Mouse (Mus musculus): ENCODE data around the gene Lclat1. TPM values are rescaled to one million over a fixed set of nuclear protein-coding genes. Genes with fewer than 3 reads are reported as not detected.

Lclat1 gene
- polyA plus RNA-seq, 1 experiment from 2014 or later, result 11.3 TPM

DNA sequence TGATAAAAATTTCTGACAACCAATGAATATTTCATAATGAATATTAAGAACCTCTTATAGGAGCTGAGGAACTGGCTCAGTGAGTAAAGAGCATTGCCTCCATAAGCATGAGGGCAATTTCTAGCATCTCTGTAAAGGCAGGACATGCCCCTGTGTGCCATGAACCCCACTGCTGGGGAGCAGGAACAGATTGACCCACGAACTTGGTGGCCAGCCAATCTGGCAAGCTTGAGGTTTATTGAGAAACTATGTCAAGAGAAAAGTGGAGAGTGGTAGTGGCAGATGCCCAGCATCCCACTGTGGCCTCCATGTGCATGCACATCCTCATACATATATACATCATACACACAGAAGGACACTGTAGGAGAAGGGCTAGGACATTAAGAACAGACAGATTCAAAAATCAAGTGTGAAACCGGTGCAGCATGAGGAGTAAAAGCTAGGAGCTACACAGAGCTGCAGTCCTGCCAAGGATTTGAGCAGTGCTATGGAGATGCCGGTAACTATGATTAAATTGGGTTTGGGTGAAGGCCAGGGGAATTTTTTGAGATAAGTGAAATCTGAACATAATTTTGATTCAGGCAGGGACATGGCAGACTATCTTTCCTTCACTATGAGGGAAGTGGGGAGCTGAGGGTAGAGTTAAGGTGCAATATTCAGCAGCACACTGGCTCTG is 129.5 kb downstream of the Lclat1 start:
- H3K9me3 ChIP-seq, result no peaks in the 10 kb centered on the region
- H3K36me3 ChIP-seq, result no peaks in the 10 kb centered on the region; the same call in 1 of the 2 replicates
- H3K27me3 ChIP-seq (replicated peaks), result no peaks in the 10 kb centered on the region
- no peaks in the 10 kb centered on the region for H3K4me1 ChIP-seq
- 65% methylated on average over 3 of the region's 3 CpGs for WGBS
- H3K9ac ChIP-seq, result no peak overlapping the region
- H3K4me3 ChIP-seq (replicated peaks), result no peak overlapping the region
- H3K27ac ChIP-seq, result no peak overlapping the region
- no peak overlapping the region for H3K4me2 ChIP-seq
- ATAC-seq (ENCODE audit: insufficient read depth, low FRiP score, low read depth), result no peak

DNA sequence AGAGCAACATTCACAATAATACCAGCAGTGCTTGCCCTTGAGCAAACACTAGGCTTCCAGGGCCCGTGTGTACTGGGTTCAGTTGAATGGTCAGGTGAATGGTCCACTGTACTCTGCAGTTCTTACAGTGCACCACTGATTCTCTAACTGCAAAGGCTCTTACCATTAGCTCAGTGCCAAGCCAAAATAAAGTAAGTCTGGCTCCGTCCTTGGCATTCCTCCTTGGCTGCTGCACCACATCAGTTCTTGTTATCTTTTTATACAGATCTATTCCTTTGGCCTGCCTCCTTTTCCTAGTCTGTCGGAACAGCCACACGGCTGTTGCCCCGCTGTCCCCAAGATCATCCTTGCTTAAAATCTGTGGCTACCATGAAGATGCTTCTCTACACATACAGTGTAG is 130.7 kb downstream of the Lclat1 start:
- H3K4me3 ChIP-seq (replicated peaks), result no peak overlapping the region
- no peak for ATAC-seq (ENCODE audit: insufficient read depth, low FRiP score, low read depth)
- H3K27ac ChIP-seq, result no peak overlapping the region
- no peak overlapping the region for H3K4me2 ChIP-seq
- H3K4me1 ChIP-seq, result no peaks in the 10 kb centered on the region
- no peaks in the 10 kb centered on the region for H3K27me3 ChIP-seq (replicated peaks)
- no peaks in the 10 kb centered on the region for H3K9me3 ChIP-seq
- H3K36me3 ChIP-seq, result no peaks in the 10 kb centered on the region; the same call in 1 of the 2 replicates
- WGBS, result 92% methylated on average over 5 of the region's 5 CpGs
- no peak overlapping the region for H3K9ac ChIP-seq

DNA sequence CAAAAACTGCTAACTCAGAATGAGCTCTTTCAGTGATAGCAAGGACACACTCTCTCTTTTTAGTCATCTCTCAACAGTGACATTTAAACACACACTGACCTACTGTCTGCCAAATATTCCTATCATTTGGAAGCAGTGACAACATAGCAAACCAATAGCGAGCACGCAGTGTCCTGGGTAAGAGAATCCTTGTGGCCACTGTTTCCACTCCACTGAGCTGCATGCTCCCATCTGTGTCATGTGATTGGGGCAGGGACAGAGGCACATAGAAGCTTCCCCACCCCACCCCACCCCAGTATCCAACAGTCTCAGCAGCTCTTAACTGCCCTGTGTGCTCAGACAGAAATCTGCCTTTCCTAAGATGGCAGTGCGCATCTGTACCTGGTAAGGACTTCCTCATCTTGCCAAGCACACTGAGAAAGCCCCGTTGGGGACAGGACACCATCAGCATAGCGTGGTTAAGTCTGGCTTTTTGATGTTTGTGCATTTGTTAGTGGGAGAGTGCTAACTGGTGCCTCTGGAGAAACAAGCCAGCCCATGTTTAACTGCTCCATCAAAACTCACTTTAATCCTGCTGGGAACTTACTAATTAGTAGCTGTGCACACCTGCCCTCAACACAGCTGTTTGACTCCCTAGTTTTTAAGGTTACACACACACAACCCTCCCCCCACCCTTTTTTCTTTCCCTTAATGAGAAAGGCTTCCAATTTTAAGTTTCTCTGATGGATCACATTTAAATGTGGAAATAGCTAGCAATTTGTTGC is 133.5 kb downstream of the Lclat1 start:
- no peak for ATAC-seq (ENCODE audit: insufficient read depth, low FRiP score, low read depth)
- H3K27me3 ChIP-seq (replicated peaks), result no peaks in the 10 kb centered on the region
- no peaks in the 10 kb centered on the region for H3K4me1 ChIP-seq
- no peak overlapping the region for H3K27ac ChIP-seq
- H3K4me3 ChIP-seq (replicated peaks), result no peak overlapping the region
- no peak overlapping the region for H3K4me2 ChIP-seq
- H3K9ac ChIP-seq, result no peak overlapping the region
- H3K9me3 ChIP-seq, result no peaks in the 10 kb centered on the region
- 75% methylated on average over 5 of the region's 5 CpGs for WGBS
- no peaks in the 10 kb centered on the region; the same call in 1 of the 2 replicates for H3K36me3 ChIP-seq

DNA sequence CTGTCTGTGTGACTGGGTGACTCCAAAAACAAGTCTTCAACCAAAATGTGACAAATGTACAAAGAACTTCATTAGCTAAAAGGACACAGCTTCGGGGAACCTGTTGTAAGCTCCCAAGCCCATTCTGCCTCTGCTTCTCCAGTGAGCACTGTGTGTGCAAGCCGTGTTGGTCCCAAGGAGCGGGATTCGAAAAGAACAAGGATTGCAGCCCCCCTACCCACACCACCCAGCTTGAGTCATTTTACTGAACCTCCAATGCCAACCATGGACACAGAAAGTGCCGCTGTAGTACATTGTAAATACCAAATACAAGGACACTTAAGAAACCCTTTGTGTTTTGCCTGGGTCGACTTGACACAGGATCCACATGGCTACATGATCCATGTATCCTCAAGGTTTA is 135.9 kb downstream of the Lclat1 start:
- ATAC-seq (ENCODE audit: insufficient read depth, low FRiP score, low read depth), result no peak
- Histone ChIP-seq H3K36me3 (no peaks in the 10 kb centered on the region; the same call in 1 of the 2 replicates), H3K9ac (no peak overlapping the region), H3K4me1 (no peaks in the 10 kb centered on the region), H3K4me2 (no peak overlapping the region), H3K27me3 (replicated peaks) (no peaks in the 10 kb centered on the region), H3K9me3 (no peaks in the 10 kb centered on the region), H3K4me3 (replicated peaks) (no peak overlapping the region), H3K27ac (no peak overlapping the region)
- WGBS, result 95% methylated on average over 6 of the region's 6 CpGs

DNA sequence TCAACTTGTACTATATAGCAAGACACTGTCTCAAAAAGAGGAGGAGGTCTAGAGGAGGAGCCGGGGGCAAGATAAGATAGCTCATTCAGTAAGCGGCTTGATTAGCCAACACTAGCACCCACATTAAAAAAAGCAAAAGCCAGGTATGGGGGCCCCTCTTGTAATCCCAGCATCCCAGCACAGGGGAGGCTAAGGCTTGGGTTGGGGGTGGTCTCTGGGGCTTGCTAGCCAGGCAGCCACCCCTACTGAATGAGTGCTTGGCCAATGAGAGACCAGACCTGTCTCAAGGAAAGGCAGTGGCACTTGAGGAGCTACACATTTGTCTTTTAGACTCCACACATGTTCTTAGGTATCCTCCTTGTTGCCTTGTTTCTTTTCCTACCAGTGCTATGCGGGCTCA is 136.8 kb downstream of the Lclat1 start:
- no peak overlapping the region for H3K4me2 ChIP-seq
- no peak overlapping the region for H3K27ac ChIP-seq
- H3K27me3 ChIP-seq (replicated peaks), result no peaks in the 10 kb centered on the region
- no peaks in the 10 kb centered on the region for H3K4me1 ChIP-seq
- H3K9me3 ChIP-seq, result no peaks in the 10 kb centered on the region
- no peaks in the 10 kb centered on the region; the same call in 1 of the 2 replicates for H3K36me3 ChIP-seq
- 94% methylated on average over 3 of the region's 3 CpGs for WGBS
- H3K4me3 ChIP-seq (replicated peaks), result no peak overlapping the region
- ATAC-seq (ENCODE audit: insufficient read depth, low FRiP score, low read depth), result no peak
- no peak overlapping the region for H3K9ac ChIP-seq

DNA sequence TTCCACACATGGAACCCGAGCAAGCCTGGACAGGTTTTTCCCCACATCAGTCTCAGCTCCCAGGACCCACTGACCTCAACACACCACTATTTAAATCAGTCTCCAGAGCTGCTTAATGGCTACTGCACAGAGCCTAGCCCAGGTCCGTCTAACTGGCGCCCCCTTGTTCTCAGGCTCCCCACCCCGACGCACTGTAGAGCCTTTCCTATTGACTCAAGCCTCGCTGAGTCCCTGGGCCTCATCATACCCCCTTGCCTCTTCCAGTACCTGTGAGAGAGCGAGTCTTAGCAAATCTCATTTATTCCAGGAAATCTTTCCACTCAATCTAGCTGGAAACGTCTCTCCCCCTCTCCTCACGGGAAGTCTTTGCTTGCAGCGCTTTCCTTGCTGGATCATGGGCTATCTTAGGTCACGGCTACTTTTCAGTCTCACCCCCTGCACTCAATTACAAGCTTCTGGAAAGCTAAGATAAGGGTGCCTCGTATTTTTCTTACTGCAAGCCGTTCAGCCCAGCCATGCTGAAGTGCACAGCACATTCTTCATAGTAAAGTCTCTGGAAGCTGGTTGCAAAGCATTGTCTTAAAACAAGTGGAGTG is 137.4 kb downstream of the Lclat1 start:
- 61% methylated on average over 13 of the region's 13 CpGs for WGBS
- Histone ChIP-seq H3K27ac (no peak overlapping the region), H3K4me1 (no peaks in the 10 kb centered on the region), H3K4me3 (replicated peaks) (no peak overlapping the region), H3K9ac (no peak overlapping the region), H3K9me3 (no peaks in the 10 kb centered on the region), H3K36me3 (no peaks in the 10 kb centered on the region; the same call in 1 of the 2 replicates), H3K4me2 (no peak overlapping the region), H3K27me3 (replicated peaks) (no peaks in the 10 kb centered on the region)
- no peak for ATAC-seq (ENCODE audit: insufficient read depth, low FRiP score, low read depth)

DNA sequence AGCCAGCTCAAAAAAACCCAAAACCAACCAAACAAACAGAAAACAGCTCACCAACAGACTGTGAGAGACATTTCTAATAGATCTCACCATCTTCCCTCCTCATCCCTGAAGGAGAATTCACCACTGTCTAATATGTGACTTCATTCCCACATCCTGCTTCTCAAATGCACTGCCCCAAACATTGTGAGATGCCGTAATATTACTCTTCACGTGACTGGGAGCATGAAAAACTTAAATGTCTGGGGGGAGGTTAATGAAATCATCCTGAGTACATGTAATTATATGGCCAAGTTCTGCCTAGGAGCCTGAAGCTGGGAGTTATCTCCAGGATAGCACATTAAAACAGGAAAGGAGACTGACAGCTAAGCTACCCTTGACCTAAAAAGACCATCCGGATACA is 138.3 kb downstream of the Lclat1 start:
- Histone ChIP-seq H3K27ac (no peak overlapping the region), H3K4me3 (replicated peaks) (no peak overlapping the region), H3K4me1 (no peaks in the 10 kb centered on the region), H3K27me3 (replicated peaks) (no peaks in the 10 kb centered on the region), H3K9me3 (no peaks in the 10 kb centered on the region), H3K4me2 (no peak overlapping the region), H3K9ac (no peak overlapping the region), H3K36me3 (no peaks in the 10 kb centered on the region)
- WGBS, result 77% methylated on average over 3 of the region's 3 CpGs
- no peak for ATAC-seq (ENCODE audit: insufficient read depth, low FRiP score, low read depth)

DNA sequence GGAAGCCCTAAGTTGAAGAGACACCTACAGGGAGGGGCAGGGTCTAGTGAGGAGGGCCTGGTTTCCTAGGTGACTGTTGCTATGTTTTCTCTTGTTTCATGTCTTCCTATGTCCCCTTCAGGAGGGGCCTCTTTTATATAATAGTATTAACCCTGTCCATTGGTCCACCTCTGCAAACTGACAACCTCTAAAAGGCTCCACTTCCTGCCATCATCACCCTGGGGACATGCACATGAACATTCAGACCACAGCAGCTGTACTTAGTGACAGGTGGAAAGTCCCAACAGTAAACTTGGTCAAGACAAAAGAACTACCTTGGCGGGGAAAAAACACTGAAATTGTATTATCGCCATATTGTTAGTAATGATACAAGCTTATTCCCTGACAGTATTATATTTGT is 139.1 kb downstream of the Lclat1 start:
- 93% methylated on average over 2 of the region's 2 CpGs for WGBS
- Histone ChIP-seq H3K27ac (no peak overlapping the region), H3K9me3 (no peaks in the 10 kb centered on the region), H3K27me3 (replicated peaks) (no peaks in the 10 kb centered on the region), H3K4me2 (no peak overlapping the region), H3K4me3 (replicated peaks) (no peak overlapping the region), H3K9ac (no peak overlapping the region), H3K4me1 (no peaks in the 10 kb centered on the region), H3K36me3 (no peaks in the 10 kb centered on the region)
- ATAC-seq (ENCODE audit: insufficient read depth, low FRiP score, low read depth), result no peak

DNA sequence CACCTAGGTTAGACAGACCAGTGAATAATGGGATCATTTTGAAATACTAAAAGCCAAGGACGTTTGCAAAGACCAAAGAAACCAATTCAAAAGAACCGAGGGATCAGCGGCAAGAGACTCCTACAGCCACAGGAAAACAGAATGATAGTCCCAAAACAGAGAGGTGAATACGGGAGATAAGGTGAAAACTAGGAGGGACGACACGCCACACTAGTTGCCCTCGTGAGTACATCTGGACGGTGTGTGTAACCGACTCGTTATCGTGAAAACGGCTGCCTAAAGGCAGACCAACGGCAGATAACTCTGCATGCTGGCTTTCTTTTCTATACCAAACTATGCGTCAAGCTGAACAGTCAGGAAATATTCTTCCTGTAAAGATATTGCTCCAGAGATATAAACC is 140.0 kb downstream of the Lclat1 start:
- Histone ChIP-seq H3K27me3 (replicated peaks) (no peaks in the 10 kb centered on the region), H3K9ac (no peak overlapping the region), H3K4me1 (peaks cover 5% of the 10 kb centered on the region; the same call in 1 of the 2 replicates), H3K4me3 (replicated peaks) (no peak overlapping the region), H3K9me3 (no peaks in the 10 kb centered on the region), H3K4me2 (no peak overlapping the region), H3K27ac (no peak overlapping the region), H3K36me3 (no peaks in the 10 kb centered on the region)
- ATAC-seq (ENCODE audit: insufficient read depth, low FRiP score, low read depth), result no peak
- 88% methylated on average over 14 of the region's 14 CpGs for WGBS

DNA sequence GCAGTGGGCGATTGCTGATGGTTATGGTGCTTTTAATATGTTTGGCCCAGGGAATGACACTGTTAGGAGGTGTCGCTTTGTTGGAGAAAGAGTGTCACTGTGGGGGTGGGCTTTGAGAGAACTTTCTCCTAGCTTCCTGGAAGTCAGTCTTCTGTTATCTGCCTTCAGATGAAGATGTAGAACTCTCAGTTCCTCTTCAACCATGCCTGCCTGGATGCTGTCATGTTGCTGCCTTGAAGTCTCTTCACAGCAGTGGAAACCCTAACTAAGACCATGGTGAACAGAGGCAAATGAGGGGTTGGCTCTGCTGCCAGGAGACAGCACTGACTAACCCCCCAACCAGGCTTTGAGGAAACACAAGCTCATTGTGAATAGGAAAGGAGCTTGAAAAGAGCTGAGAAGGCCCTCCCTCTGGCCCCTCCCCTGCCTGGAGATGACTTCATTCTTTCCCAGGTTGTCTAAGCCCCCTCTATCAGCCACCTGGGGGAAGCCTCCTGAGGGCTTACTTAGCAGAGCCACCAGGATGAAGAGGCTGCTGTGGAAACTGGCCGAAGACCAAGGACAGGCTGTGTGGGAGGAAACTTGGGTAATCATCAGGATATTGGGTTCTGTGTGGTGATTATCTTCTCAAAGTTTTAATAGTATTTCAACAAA is 142.8 kb downstream of the Lclat1 start:
- no peak overlapping the region for H3K27ac ChIP-seq
- no peak overlapping the region for H3K4me3 ChIP-seq (replicated peaks)
- 76% methylated on average over 3 of the region's 3 CpGs for WGBS
- no peak overlapping the region for H3K4me2 ChIP-seq
- ATAC-seq (ENCODE audit: insufficient read depth, low FRiP score, low read depth), result peak; percentile 54; the same call in 1 of the 2 replicates
- peaks cover 7% of the 10 kb centered on the region; the same call in 1 of the 2 replicates for H3K4me1 ChIP-seq
- no peak overlapping the region for H3K9ac ChIP-seq
- no peaks in the 10 kb centered on the region for H3K36me3 ChIP-seq
- H3K27me3 ChIP-seq (replicated peaks), result no peaks in the 10 kb centered on the region
- H3K9me3 ChIP-seq, result no peaks in the 10 kb centered on the region

DNA sequence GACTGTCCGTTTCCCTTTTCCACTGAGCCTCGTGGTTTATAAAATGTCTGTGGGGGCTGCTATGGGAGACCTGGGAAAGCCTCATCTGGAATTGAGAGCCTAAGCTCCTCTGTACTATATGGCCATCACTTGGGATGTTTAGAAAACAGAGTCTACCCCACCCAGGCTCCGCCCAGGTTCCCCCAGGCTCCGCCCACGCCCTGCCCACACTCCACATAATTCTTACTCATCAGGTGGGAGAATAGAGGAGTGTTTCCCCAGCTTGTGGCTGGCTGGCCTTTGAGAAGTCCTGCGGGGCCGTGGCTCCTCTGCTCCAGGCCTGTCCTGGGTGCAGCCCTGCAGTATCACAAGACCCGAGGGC is 143.3 kb downstream of the Lclat1 start:
- Histone ChIP-seq H3K27ac (no peak overlapping the region), H3K27me3 (replicated peaks) (no peaks in the 10 kb centered on the region), H3K4me3 (replicated peaks) (no peak overlapping the region), H3K9ac (no peak overlapping the region), H3K9me3 (no peaks in the 10 kb centered on the region), H3K36me3 (no peaks in the 10 kb centered on the region), H3K4me1 (peaks cover 7% of the 10 kb centered on the region; the same call in 1 of the 2 replicates), H3K4me2 (no peak overlapping the region)
- ATAC-seq (ENCODE audit: insufficient read depth, low FRiP score, low read depth), result peak; percentile 20; the same call in 1 of the 2 replicates
- WGBS, result 59% methylated on average over 8 of the region's 8 CpGs
